Mouse (Mus musculus): Measurements from ENCODE around the gene Zfp113.

Zfp113 gene

DNA sequence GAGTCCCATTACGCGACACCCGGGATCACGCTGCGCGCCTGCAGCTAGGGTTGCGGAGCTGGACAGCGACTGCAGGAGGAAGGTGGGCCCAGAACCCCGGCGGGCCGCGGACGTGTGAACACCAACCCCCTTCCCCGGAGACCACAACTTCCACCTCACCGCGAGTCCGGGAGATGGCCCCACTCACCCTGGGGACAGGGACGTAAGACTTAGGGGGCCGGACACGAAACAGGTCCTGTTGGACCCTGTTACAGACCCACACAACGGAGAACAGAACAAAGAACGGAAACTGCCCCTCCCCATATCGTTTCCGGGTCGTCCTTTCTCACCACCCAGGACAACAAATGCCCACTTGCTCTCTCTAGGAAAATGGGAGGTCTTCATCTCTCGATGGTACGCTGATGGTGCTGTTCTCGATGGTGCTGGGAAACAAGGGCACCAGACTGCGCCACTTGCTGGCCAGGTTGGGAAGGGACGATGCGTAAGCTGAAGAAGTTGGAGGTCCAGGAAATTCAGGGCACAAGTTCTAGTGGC, at the start of gene Zfp113:
Zfp113 (minus strand) TSS at position 302 of the 534 bp plus-strand sequence.
- DNase-seq (ENCODE audit: low spot score), result peak; percentile 81

GRCm38 (mm10) chr5:138202086-138202485, 46.5 kb upstream of the Zfp113 start:
- DNase-seq (ENCODE audit: low spot score), result no peak

DNA sequence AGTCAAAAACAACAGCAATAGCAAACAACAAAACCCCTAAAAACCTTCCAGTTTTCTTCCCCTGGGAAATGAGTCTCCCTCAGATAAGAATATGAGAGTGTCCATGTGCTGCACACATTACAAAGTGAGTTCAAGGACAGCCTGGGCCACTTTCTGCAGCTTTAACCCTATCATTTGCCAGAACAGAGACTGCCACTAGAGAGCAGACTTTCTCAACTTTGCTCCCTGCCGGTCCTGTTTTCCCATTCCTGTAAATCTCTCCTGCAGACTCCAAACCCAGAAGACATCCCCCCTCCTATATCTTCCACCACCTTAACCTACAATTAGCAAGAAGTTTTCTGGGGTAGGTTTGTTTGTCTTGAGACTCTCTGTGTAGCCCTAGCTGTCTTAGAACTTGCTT, 44.0 kb upstream of the Zfp113 start:
- no peak for DNase-seq (ENCODE audit: low spot score)

- DNase-seq (ENCODE audit: low spot score), result no peak
Measured at GRCm38 (mm10) chr5:138195463-138195862, 39.9 kb upstream of the Zfp113 start.

DNA sequence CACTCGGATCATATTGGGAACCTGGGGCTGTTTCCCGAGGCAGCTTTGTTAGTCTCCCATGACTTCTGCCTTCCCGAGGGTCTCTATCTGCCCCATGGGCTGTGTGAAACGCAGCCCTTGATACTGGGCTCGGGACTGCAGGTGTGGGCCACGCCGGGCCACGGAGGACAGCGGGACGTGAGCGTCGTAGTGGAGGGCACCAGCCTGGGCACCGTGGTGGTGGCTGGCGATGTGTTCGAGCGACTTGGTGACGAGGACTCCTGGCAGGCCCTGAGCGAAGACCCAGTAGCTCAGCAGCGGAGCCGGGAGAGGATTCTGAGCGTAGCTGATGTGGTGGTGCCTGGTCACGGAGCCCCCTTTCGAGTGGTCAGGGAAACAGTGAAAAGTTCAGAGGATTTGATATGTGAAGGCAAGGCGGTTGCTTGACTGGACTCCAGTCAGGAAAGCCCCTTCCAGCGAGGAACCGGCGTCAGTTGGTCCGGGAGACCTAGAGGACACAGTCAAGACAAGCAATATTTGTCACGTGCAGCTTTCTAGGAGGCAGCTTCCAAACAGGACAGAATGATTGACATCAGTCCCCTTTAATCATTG, 39.3 kb upstream of the Zfp113 start:
- DNase-seq (ENCODE audit: low spot score), result peak; percentile 44

DNA sequence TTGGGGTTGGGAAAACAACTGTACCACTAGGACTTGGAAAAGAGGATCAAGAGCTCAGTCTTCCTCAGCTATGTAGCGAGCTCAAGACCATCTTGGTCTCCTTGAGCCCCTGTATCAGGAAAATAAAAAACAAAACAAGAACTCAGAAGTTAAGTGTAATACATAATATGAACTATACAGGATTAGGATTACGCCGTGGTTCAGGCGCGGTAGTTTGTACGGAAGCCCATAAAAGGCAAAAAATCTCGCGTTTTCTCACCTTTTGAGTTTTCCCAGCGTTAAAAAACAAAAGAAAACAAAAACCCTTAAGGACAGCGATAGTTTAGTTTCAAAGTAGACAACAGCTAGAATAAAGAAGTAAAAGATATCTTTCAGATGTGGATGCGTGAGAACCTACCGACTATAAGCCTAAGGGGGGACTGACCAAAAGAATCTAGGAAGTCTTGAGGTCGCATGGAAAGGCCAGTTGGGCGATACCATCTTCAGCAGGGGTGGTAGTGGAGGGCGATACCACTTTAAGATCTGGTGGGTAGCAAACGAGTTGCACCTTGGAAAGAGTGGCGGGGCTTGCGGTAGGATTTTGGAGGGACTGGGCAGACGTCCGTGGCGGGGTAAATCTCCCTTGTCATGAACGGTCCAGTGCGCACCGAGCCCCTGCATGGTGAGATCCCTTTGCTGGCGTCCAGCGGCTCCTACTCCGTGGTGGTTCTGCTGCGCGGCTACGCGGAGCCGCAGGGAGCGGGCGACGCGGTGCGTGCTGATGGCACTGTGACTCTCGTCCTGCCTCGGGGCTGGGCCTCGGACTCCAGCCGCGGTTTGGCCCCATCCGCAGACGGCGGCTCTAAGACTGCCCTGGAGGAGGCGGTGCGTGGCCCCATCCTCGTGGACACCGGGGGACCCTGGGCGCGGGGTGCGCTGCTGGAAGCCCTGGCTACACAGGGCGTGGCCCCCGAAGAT, 38.5 kb upstream of the Zfp113 start, which contains the start of gene Mblac1:
Mblac1 (plus strand) TSS at position 544 of the 957 bp plus-strand sequence.
- DNase-seq (ENCODE audit: low spot score), result peak; percentile 78

DNA sequence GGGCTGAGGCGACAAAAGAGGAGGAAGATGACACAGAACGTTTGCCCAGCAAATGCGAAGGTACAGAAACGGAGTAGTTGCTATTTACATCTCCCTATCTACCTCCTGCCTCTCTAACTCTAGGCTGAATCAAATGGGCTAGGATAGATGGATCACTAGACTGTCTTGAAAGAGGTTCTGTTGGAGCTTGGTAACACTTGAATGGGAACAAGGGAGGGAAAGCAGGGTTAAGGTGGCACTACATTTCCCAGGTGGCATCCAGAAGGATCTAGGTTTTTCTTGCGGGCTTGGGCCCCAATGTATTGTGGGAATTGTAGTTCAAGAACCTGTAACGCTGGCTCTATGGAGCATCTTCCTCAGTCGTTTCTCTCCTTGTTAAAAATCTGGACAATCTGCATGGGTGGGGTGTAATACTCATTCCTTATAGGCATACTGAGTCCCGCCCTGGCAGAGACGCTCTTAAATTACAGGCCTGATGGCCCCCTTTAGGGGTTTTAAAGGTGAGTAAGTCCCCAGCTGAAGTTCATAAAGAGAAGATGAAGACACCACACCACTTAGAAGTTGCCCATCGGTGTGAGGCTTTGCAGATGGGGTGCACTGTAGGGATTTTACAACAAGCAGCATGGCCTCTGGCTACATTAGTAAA, 32.2 kb upstream of the Zfp113 start:
- peak; percentile 35 for DNase-seq (ENCODE audit: low spot score)

DNA sequence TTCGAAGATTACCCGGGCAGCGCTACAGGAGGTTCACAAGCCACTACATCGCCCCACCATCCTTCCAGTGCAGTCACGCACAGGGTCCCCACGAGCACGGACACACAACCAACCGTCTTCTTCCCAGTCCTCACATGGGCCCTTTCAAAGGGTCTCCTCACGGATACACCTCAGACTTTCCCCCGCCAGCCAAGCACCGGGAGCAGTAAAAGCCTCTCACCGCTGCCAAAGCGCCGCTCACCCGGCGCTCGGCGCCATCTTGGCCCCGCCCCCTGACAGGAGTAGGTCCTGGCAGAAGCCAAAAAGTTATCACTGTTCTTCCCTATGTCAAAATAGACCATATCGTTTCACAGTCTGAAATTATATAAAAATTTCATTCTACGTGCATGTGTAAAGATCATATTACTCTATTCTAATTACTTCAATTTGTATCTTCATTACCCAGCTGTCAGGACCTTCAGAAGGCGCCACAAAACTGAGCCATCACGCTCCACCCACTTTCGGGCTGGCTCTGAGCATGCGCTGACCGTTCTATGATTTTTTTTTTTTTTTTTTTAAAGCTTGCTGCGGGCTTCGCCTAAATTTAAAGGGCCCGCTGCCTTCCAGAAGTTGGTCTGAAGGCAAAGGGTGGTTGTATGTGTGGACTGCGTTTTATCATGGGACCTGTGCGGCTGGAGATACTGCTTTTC, 31.6 kb upstream of the Zfp113 start, which contains the start of the genes Taf6 and Cnpy4:
Taf6 (minus strand) TSS at position 502 of the 689 bp plus-strand sequence.
Cnpy4 (plus strand) TSS at position 536 of the 689 bp plus-strand sequence.
- DNase-seq (ENCODE audit: low spot score), result peak; percentile 80

DNA sequence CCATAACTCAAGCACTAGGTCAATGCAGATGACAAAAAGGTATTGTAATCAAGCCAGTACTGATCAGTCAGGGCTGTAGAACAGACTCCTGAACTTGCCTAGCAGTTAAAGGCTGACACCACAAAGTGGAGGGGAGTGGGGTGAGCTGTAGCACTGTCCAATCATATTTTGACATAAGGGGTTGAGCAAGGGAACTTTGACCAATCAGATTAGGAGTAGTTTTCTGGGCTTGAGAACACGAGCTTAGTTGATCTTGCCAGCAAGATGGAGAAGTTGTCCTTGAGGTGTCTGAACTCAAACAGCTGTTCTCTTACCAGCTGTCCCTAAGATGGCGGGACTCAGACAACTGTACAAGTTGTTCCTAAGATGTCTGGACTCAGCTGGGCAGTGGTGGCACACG, 17.7 kb upstream of the Zfp113 start:
- no peak for DNase-seq (ENCODE audit: low spot score)

- peak; percentile 95 for DNase-seq (ENCODE audit: low spot score)
Measured at GRCm38 (mm10) chr5:138171695-138172491, 16.3 kb upstream of the Zfp113 start, which contains the start of the genes Ap4m1 and Mcm7. Ap4m1 (plus strand) TSS chr5:138172002. Mcm7 (minus strand) TSS chr5:138172422.

- DNase-seq (ENCODE audit: low spot score), result peak; percentile 96
Measured at GRCm38 (mm10) chr5:138170936-138171561, 15.5 kb upstream of the Zfp113 start.

- no peak for DNase-seq (ENCODE audit: low spot score)
Measured at GRCm38 (mm10) chr5:138165594-138165993, 10.1 kb upstream of the Zfp113 start.

DNA sequence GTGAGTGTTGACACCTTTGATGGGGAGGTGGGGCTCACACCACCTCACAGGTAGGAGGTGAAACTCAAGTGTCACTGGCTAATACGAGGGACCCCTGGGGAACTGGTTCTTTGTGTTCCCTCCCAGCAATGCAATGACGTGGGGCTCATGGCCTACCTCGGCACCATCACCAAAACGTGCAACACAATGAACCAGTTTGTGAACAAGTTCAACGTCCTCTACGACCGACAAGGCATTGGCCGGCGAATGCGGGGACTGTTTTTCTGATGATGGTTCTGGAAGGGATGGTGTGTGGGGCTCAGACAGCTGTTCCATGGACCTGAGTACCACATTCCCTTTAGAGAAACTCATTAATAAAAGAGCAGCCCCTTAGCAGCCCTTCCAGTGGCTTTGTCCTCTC, 8.1 kb upstream of the Zfp113 start:
- DNase-seq (ENCODE audit: low spot score), result no peak

GRCm38 (mm10) chr5:138163046-138163445, 7.5 kb upstream of the Zfp113 start:
- DNase-seq (ENCODE audit: low spot score), result no peak

DNA sequence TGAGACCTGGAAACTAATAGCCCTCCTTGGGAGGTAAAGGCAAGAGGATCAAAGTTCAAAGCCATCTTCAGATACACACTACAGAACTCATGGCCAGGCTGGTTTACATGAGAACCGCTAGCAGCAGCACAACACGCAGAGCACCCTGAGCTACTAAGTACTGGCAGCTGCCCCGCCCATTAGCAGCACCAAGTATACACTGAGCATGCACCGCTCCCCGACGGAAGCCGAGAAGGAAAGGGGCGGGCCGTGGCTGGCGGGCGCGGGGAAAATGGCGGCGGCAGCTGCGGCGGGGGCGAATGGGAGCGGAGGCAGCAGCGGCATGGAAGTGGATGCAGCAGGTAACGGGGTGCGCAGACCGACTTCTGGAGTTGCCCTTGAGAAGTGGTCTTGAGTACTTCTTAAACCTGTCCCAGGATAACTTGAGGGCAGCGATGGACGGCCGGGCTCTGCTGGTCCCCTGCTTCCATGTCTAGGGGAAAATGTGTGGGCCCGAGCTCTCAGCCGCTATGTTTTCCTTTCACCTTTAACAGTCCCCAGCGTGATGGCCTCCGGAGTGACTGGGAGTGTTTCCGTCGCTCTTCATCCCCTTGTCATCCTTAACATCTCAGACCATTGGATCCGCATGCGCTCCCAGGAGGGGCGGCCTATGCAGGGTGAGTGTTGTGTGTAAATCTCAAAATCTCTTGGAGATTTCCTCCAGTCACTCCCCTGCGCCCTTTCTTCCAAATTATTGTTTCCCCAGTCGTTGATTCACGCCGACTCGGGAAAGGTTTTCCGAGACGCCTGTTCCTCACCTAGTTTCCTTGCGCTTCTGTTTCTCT, 5.5 kb upstream of the Zfp113 start, which contains the start of gene Cops6:
Cops6 (plus strand) TSS at position 230 of the 824 bp plus-strand sequence.
- DNase-seq (ENCODE audit: low spot score), result peak; percentile 93

DNA sequence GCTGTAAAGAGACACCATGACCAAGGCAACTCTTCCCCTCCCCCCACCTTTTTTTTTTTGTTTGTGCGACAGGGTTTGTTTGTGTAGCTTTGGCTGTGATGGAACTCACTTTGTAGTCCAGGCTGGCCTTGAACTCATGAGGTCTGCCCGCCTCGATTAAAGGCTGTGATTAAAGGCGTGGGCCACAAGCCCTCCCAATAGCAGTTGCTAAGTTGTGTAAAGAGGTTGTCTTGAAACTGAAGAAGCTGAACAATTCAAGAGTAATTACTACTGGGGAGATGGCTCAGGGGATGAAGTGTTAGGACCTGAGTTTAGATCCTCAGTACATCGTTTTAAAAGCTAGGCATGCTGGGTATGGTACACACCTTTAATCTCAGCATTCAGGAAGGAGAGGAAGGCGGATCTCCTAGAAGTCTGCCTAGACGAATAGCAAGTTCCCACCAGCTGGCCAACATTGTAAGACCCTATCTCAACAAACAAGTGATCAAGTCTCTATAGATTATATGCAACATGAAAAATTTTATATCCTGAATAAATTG, 4.7 kb upstream of the Zfp113 start:
- no peak for DNase-seq (ENCODE audit: low spot score)

- DNase-seq (ENCODE audit: low spot score), result no peak
Measured at GRCm38 (mm10) chr5:138154390-138154789, 1.2 kb downstream of the Zfp113 start.

GRCm38 (mm10) chr5:138138585-138138984, 17.0 kb downstream of the Zfp113 start:
- DNase-seq (ENCODE audit: low spot score), result no peak
